Mouse (Mus musculus): ENCODE results near the gene Erc2.

DNA sequence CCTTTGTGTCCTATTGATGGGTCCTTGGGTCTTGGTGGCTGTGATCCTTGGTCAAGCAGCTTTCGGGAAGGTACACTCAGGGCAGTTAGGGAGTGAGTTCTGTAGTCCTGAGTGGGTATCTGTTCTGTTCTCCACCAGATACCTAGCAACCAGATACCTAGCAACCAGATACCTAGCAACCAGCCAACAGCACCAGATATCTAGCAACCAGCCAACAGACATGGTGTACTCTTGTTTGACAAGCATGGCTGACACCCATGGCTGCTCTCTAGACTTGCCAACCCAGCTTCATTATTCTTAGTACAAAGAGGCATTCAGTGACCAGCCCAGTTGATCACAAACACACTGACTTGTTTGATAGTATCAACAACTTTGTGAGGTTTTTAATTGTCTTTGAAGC, 469.1 kb downstream of the Erc2 start:
- TF ChIP-seq POLR2A (IDR thresholded peaks at IDR 0.05; ENCODE audit: extremely low read depth, insufficient read depth, low read length) (no peak), CTCF (IDR thresholded peaks at IDR 0.05; ENCODE audit: low read depth, low read length) (no peak)
